Mouse (Mus musculus): Measurements from ENCODE around the gene Coq2. TPM values are rescaled to one million over a fixed set of nuclear protein-coding genes. Genes with fewer than 3 reads are reported as not detected.

Gene Coq2
- total and polyA plus RNA-seq, 2 experiments from 2014 or later, result 65.1 to 81.3 TPM

GRCm38 (mm10) chr5:100704272-100704671, 29.3 kb upstream of the Coq2 start:
- Histone ChIP-seq H3K9me3 (ENCODE audit: low read length) (no peaks in the 10 kb centered on the region), H3K4me1 (ENCODE audit: insufficient read depth) (no peaks in the 10 kb centered on the region), H3K9ac (no peak overlapping the region), H3K4me2 (ENCODE audit: low read depth) (no peak overlapping the region), H3K4me3 (ENCODE audit: low read depth, low read length) (no peak overlapping the region), H3K36me3 (ENCODE audit: insufficient read depth) (no peaks in the 10 kb centered on the region), H3K27me3 (ENCODE audit: insufficient read depth, low read length) (no peaks in the 10 kb centered on the region), H3K27ac (ENCODE audit: low read depth, low read length) (no peak overlapping the region)
- no peak for TF ChIP-seq CTCF (IDR thresholded peaks at IDR 0.05; ENCODE audit: low read depth)
- 91% methylated on average over 2 of the region's 2 CpGs for WGBS
- ATAC-seq, result no peak
- no peak for DNase-seq

DNA sequence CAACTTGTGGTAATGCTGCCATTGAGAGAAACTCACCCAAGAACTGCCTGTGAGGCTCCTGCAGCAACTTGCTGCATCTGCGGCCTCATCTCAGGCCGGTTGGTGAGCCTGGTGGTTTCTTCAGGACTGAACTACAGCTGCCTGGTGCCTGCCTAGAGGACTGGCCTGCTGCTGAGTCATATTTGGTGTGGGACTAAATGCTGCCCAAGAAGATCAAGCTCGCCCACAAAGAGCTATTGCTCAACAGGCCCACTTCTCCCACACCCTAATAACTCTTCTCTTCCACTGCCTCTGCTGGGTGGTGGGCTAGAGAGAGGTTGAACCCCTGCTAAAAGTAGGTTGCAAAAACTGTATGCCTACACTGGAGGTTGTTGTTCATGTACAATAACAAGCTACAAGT, 27.4 kb upstream of the Coq2 start:
- H3K36me3 ChIP-seq (ENCODE audit: insufficient read depth), result no peaks in the 10 kb centered on the region
- no peak for ATAC-seq
- no peak overlapping the region for H3K4me2 ChIP-seq (ENCODE audit: low read depth)
- no peak for TF ChIP-seq CTCF (IDR thresholded peaks at IDR 0.05; ENCODE audit: low read depth)
- H3K4me3 ChIP-seq (ENCODE audit: low read depth, low read length), result no peak overlapping the region
- 92% methylated on average over 3 of the region's 3 CpGs for WGBS
- no peaks in the 10 kb centered on the region for H3K9me3 ChIP-seq (ENCODE audit: low read length)
- H3K9ac ChIP-seq, result no peak overlapping the region
- no peaks in the 10 kb centered on the region for H3K4me1 ChIP-seq (ENCODE audit: insufficient read depth)
- H3K27ac ChIP-seq (ENCODE audit: low read depth, low read length), result no peak overlapping the region
- no peaks in the 10 kb centered on the region for H3K27me3 ChIP-seq (ENCODE audit: insufficient read depth, low read length)
- DNase-seq, result no peak

DNA sequence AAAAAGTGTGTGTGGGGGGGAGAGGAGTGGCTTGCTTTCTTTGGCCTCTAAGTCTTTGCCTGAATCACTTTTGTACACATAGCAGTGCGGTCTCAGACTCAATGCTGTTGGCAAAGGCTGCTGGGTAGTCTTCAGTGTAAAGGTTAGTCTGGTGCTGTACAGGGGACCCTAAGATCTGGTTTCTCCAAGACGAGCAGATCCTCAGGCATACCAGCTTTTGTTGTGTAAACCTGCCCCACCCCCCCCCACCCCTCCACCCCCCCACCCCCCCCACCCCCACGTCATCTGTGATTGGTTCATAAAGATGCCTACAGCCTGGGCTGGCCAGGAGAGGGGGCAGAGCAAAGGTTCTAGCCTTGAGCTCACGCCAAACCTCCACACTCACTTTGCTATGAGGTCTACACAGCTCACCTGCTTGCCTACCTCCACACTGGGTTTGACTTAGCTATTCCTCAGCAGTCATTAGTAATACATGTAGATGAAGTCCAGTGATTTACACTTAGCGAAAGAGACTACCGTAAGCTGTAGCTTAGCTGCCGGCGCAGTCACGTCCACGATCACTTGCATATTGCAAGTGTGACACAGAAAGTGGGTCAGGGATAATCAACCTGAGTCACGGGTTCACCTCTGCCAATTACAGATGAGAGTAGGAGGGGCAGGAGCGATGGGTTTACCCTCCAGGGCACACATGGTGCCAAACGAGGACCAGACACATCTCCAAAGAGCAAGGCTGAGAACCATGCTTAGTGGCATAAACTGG, 26.1 kb upstream of the Coq2 start:
- Histone ChIP-seq H3K36me3 (ENCODE audit: insufficient read depth) (no peaks in the 10 kb centered on the region), H3K4me3 (ENCODE audit: low read depth, low read length) (no peak overlapping the region), H3K4me1 (ENCODE audit: insufficient read depth) (no peaks in the 10 kb centered on the region), H3K9me3 (ENCODE audit: low read length) (no peaks in the 10 kb centered on the region), H3K27me3 (ENCODE audit: insufficient read depth, low read length) (no peaks in the 10 kb centered on the region), H3K27ac (ENCODE audit: low read depth, low read length) (no peak overlapping the region), H3K4me2 (ENCODE audit: low read depth) (no peak overlapping the region), H3K9ac (no peak overlapping the region)
- no peak for TF ChIP-seq CTCF (IDR thresholded peaks at IDR 0.05; ENCODE audit: low read depth)
- 82% methylated on average over 13 of the region's 13 CpGs for WGBS
- DNase-seq (no peak), ATAC-seq (no peak)

DNA sequence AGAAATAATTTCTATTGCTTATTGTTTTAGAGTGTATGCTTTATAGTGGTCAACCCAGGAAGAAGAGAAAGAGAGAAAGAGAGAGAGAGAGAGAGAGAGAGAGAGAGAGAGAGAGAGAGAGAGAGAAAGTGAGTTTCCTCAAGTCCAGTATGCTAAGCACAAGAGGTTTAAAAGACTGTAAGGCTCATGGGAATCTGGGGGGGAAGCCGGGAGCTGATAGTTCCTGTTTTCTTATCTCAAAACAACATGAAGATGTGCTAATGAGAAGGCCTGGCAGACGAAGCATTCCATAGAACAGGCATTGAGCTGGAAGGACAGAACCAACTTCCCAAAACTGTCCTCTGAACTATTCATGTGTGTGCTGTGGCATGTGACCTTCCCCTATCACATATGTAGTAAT, 22.9 kb upstream of the Coq2 start:
- Histone ChIP-seq H3K27ac (ENCODE audit: low read depth, low read length) (no peak overlapping the region), H3K4me3 (ENCODE audit: low read depth, low read length) (no peak overlapping the region), H3K4me1 (ENCODE audit: insufficient read depth) (no peaks in the 10 kb centered on the region), H3K36me3 (ENCODE audit: insufficient read depth) (no peaks in the 10 kb centered on the region), H3K4me2 (ENCODE audit: low read depth) (no peak overlapping the region), H3K9ac (no peak overlapping the region), H3K9me3 (ENCODE audit: low read length) (no peaks in the 10 kb centered on the region), H3K27me3 (ENCODE audit: insufficient read depth, low read length) (no peaks in the 10 kb centered on the region)
- 68% methylated on average over 2 of the region's 2 CpGs for WGBS
- no peak for DNase-seq
- TF ChIP-seq CTCF (IDR thresholded peaks at IDR 0.05; ENCODE audit: low read depth), result no peak
- no peak for ATAC-seq

DNA sequence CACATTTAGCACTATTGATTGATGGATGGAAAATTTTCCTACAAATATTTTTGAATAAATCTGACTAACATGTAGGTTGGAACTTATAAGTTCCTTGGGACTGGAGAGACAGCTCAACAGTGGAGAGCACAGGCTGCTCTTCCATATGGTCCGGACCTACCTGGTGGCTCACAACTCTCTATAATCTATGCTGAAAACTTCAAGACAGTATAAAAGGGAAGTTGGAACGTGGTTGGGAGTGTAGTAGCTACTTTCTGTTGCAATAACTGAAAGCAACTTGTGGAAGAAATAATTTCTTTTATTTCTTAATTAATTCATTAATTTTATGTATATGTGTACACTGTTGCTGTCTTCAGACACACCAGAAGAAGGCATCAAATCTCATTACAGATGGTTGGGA, 22.5 kb upstream of the Coq2 start:
- TF ChIP-seq CTCF (IDR thresholded peaks at IDR 0.05; ENCODE audit: low read depth), result no peak
- ATAC-seq (no peak), DNase-seq (no peak)
- Histone ChIP-seq H3K36me3 (ENCODE audit: insufficient read depth) (no peaks in the 10 kb centered on the region), H3K27me3 (ENCODE audit: insufficient read depth, low read length) (no peaks in the 10 kb centered on the region), H3K4me2 (ENCODE audit: low read depth) (no peak overlapping the region), H3K4me3 (ENCODE audit: low read depth, low read length) (no peak overlapping the region), H3K4me1 (ENCODE audit: insufficient read depth) (no peaks in the 10 kb centered on the region), H3K27ac (ENCODE audit: low read depth, low read length) (no peak overlapping the region), H3K9me3 (ENCODE audit: low read length) (no peaks in the 10 kb centered on the region), H3K9ac (no peak overlapping the region)
- 68% methylated on average over 2 of the region's 2 CpGs for WGBS

DNA sequence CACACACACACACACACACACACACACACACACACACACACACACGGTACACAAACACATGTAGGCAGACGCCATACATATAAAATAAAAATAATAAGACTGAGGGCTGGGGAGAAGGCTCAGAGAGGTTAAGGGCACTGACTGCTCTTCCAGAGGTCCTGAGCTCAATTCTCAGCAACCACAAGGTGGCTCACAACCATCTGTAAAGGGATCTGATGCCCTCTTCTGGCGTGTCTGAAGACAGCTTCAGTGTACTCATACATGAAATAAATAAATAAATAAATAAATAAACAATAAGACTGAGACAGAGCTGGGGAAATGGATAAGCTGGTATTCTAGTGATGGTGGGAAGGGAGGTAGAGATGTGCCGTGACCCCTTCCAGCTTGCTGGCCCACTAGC, 10.7 kb upstream of the Coq2 start:
- Histone ChIP-seq H3K27ac (ENCODE audit: low read depth, low read length) (no peak overlapping the region), H3K27me3 (ENCODE audit: insufficient read depth, low read length) (no peaks in the 10 kb centered on the region), H3K36me3 (ENCODE audit: insufficient read depth) (no peaks in the 10 kb centered on the region), H3K9ac (no peak overlapping the region), H3K4me2 (ENCODE audit: low read depth) (no peak overlapping the region), H3K4me3 (ENCODE audit: low read depth, low read length) (no peak overlapping the region), H3K9me3 (ENCODE audit: low read length) (no peaks in the 10 kb centered on the region), H3K4me1 (ENCODE audit: insufficient read depth) (no peaks in the 10 kb centered on the region)
- ATAC-seq (no peak), DNase-seq (no peak)
- WGBS, result 67% methylated on average over 4 of the region's 4 CpGs
- 0 out of 2 replicates have a peak, but pooled peaks have one; percentile 21 for TF ChIP-seq CTCF (IDR thresholded peaks at IDR 0.05; ENCODE audit: low read depth)

- no peak for TF ChIP-seq CTCF (IDR thresholded peaks at IDR 0.05; ENCODE audit: low read depth)
- Histone ChIP-seq H3K36me3 (ENCODE audit: insufficient read depth) (no peaks in the 10 kb centered on the region), H3K27me3 (ENCODE audit: insufficient read depth, low read length) (no peaks in the 10 kb centered on the region), H3K4me1 (ENCODE audit: insufficient read depth) (no peaks in the 10 kb centered on the region), H3K9ac (no peak overlapping the region), H3K4me3 (ENCODE audit: low read depth, low read length) (no peak overlapping the region), H3K27ac (ENCODE audit: low read depth, low read length) (no peak overlapping the region), H3K4me2 (ENCODE audit: low read depth) (no peak overlapping the region), H3K9me3 (ENCODE audit: low read length) (no peaks in the 10 kb centered on the region)
- ATAC-seq, result no peak
- 69% methylated on average over 6 of the region's 6 CpGs for WGBS
- no peak for DNase-seq
Observed at GRCm38 (mm10) chr5:100680542-100680933, 5.6 kb upstream of the Coq2 start.
